Mouse (Mus musculus) c-Kit-positive CD71-negative TER-119-negative erythroid progenitor cells, embryonic 14.5 days (primary cell): Measurements from ENCODE around the gene Prss36.
"Not testable (repeated sequence)": the region's sequence is repeated elsewhere in the genome, so short reads cannot be mapped to it uniquely, and the experiment has no call there.

ENCODE experiments used
- DNase-seq: peaks from one replicate; pipeline ENCODE4 v3.0.0-alpha.2; 2013; ENCODE audit warnings: low read depth

Gene Prss36

GRCm38 (mm10) chr7:127946470-127947023, at the start of gene Prss36:
Prss36 (minus strand) TSS chr7:127946725.
- DNase-seq, result no peak

GRCm38 (mm10) chr7:127993341-127993977, 46.9 kb upstream of the Prss36 start, which contains the start of gene Pycard:
Pycard (minus strand) TSS chr7:127993867.
- peak; percentile 39 for DNase-seq

GRCm38 (mm10) chr7:127992488-127993340, 46.2 kb upstream of the Prss36 start:
- no peak for DNase-seq

GRCm38 (mm10) chr7:127991643-127992487, 45.3 kb upstream of the Prss36 start:
- DNase-seq, result peak; percentile 66

- DNase-seq, result no peak
Observed at GRCm38 (mm10) chr7:127988904-127989303, 42.4 kb upstream of the Prss36 start.

GRCm38 (mm10) chr7:127980606-127981005, 34.1 kb upstream of the Prss36 start:
- no peak for DNase-seq

- DNase-seq, result no peak
Observed at GRCm38 (mm10) chr7:127978856-127979255, 32.3 kb upstream of the Prss36 start.

- DNase-seq, result no peak
Observed at GRCm38 (mm10) chr7:127974413-127974930, 27.9 kb upstream of the Prss36 start.

GRCm38 (mm10) chr7:127967922-127968828, 21.6 kb upstream of the Prss36 start:
- DNase-seq, result peak; percentile 39

- DNase-seq, result peak; percentile 87
Observed at GRCm38 (mm10) chr7:127967004-127967921, 20.7 kb upstream of the Prss36 start, which contains the start of gene Fus. Fus (plus strand) TSS chr7:127967457.

- DNase-seq, result no peak
Observed at GRCm38 (mm10) chr7:127966371-127966918, 19.9 kb upstream of the Prss36 start.

GRCm38 (mm10) chr7:127959364-127959763, 12.8 kb upstream of the Prss36 start:
- no peak for DNase-seq

- no peak for DNase-seq
Observed at GRCm38 (mm10) chr7:127952864-127953581, 6.5 kb upstream of the Prss36 start.

GRCm38 (mm10) chr7:127944614-127945013, 1.9 kb downstream of the Prss36 start:
- no peak for DNase-seq

GRCm38 (mm10) chr7:127942097-127942496, 4.4 kb downstream of the Prss36 start:
- DNase-seq, result not testable (repeated sequence)

GRCm38 (mm10) chr7:127936216-127936884, 10.2 kb downstream of the Prss36 start:
- no peak for DNase-seq

GRCm38 (mm10) chr7:127935748-127936159, 10.8 kb downstream of the Prss36 start:
- no peak for DNase-seq
